Mouse (Mus musculus) adrenal gland, adult 2 months (tissue): Measurements from ENCODE around the gene Rgs8. TPM values are rescaled to one million over a fixed set of nuclear protein-coding genes. Genes with fewer than 3 reads are reported as not detected.
A peak's percentile ranks its signal among the peaks of the same experiment; 100 is the strongest.

Experiments used
- DNase-seq: peaks from one replicate; pipeline ENCODE4 v3.0.0; 2021
- polyA plus RNA-seq: library from polyadenylated mRNA; depleted of rRNA; stranded (reverse); fragments of >200 nt; gene quantifications from 2 replicates; pipeline ENCODE4 v1.2.3, GENCODE M21; 2012; rRNA removed
- total RNA-seq, 2 experiments: library from RNA; stranded (reverse); gene quantifications; 2 replicates each; pipeline ENCODE4 v1.2.3; 2021

The Rgs8 gene
- total and polyA plus RNA-seq, 3 experiments: 0.02 to 0.10 TPM; not detected in 1

- peak; percentile 61 for DNase-seq
Measured at GRCm38 (mm10) chr1:153742374-153743155, 89.7 kb downstream of the Rgs8 start.

DNA sequence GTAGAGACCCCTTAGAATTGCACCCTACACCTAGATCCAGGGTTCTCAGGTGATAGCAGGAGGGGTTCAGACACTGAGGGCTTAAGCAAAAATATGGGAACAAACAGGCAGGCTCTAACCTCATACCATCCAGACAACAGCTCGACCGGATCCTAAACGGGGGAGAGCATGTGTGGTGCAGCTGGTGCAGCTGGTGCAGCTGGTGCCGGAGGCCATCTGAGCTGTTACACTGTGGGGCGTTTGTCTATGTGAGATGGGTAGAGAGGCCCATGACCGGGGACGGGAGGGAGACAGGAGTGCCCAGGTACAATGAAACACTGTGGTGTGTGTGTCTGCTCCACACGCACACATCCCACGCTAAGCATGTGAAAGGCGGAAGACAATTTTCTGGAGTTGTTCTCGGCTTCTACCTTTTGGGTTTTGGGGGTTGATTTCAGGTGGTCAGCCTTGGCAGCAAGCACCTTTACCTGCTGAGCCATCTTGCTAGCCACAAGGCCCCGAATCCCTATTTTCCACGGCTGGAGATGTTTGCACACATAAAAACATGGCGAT lies 93.4 kb downstream of the Rgs8 start:
- DNase-seq: no peak

- DNase-seq: peak; percentile 77
Measured at GRCm38 (mm10) chr1:153746728-153747127, 93.9 kb downstream of the Rgs8 start.

DNA sequence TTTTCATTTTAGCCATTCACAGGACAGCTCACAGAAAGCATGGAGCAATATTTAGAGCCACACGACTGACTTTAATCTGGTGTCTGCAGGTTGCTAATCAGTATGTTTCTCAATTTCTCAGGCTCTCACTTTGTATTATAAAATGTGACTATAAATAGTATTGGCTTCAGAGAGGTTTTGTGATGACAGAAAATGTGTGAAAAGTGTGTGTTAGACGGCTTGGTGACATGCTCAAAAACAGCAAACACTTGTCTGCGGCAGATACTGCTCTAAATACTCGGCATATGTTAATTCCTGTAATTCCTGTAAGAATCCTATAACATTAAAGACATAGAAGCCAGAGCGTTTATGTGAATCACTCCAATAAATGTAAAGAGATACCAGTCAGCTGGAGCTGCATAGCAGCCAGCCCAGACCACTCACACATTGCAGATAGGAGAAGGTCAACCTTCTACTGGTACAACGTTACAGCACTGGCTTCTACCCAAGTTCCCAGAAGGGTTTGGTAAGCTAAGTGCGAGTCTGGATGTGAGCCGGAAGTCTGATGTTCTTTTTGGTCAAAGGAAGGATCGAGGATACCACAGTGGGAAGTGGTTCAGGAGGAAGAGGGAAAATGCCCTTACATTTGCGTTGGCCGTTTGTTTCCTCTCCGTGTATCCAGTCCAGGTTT lies 95.2 kb downstream of the Rgs8 start:
- no peak for DNase-seq

- peak; percentile 66 for DNase-seq
Measured at GRCm38 (mm10) chr1:153748549-153748948, 95.7 kb downstream of the Rgs8 start.

GRCm38 (mm10) chr1:153749211-153749801 lies 96.5 kb downstream of the Rgs8 start, which contains the start of gene Rnasel:
Gene Rnasel (plus strand): TSS chr1:153749426.
- DNase-seq: peak; percentile 80

Other genes with a start within 250 kb of the Rgs8 start
- gene Shcbp1l, start 227.9 kb upstream of the Rgs8 start, total RNA-seq: under 1 TPM; 0.14 to 0.45 TPM
- gene Shcbp1l, start 227.9 kb upstream of the Rgs8 start, polyA plus RNA-seq: 0.13 and 0.27 TPM in 2 replicates
- 100 to 1,000 TPM in 1 of 2 experiments, 10 to 100 TPM in 1; 98.3 to 113 TPM for gene Dhx9, start 165.4 kb upstream of the Rgs8 start, total RNA-seq
- gene Dhx9, start 165.4 kb upstream of the Rgs8 start, polyA plus RNA-seq: 1.4 and 2.2 TPM in 2 replicates
- gene Npl, start 103.0 kb upstream of the Rgs8 start, total RNA-seq: 1 to 10 TPM; 2.9 to 8.3 TPM
- 0.15 and 0.16 TPM in 2 replicates for gene Npl, start 103.0 kb upstream of the Rgs8 start, polyA plus RNA-seq
- gene Rgs16, start 87.3 kb downstream of the Rgs8 start, total RNA-seq: 1 to 10 TPM; 2.1 to 4.5 TPM
- 0.61 and 0.95 TPM in 2 replicates for gene Rgs16, start 87.3 kb downstream of the Rgs8 start, polyA plus RNA-seq
- 10 to 100 TPM in 1 of 2 experiments, 1 to 10 TPM in 1; 9.7 to 13.2 TPM for gene Rnasel, start 96.4 kb downstream of the Rgs8 start, total RNA-seq
- 1.2 and 1.5 TPM in 2 replicates for gene Rnasel, start 96.4 kb downstream of the Rgs8 start, polyA plus RNA-seq
- gene Rgsl1, start 191.1 kb downstream of the Rgs8 start, total RNA-seq: under 1 TPM in 1 of 2 experiments, not detected in 1; 0.28 TPM
- 0.03 TPM in 1 of 2 replicates, not detected in the other for gene Rgsl1, start 191.1 kb downstream of the Rgs8 start, polyA plus RNA-seq
- not detected for gene Teddm1b, start 221.3 kb downstream of the Rgs8 start, total RNA-seq
- not detected in 2 replicates for gene Teddm1b, start 221.3 kb downstream of the Rgs8 start, polyA plus RNA-seq
- gene Teddm1a, start 238.7 kb downstream of the Rgs8 start, total RNA-seq: not detected
- not detected in 2 replicates for gene Teddm1a, start 238.7 kb downstream of the Rgs8 start, polyA plus RNA-seq
- gene Glul, start 246.9 kb downstream of the Rgs8 start, total RNA-seq: 1,000 to 10,000 TPM; 1,004 to 1,607 TPM
- gene Glul, start 246.9 kb downstream of the Rgs8 start, polyA plus RNA-seq: 279 and 350 TPM in 2 replicates
- gene Teddm2, start 247.2 kb downstream of the Rgs8 start, total RNA-seq: under 1 TPM; 0.29 to 0.52 TPM
- 0.19 and 0.24 TPM in 2 replicates for gene Teddm2, start 247.2 kb downstream of the Rgs8 start, polyA plus RNA-seq